Mouse (Mus musculus) hindbrain, embryonic 12.5 days (tissue): ENCODE data around the gene Fam219b. TPM values are rescaled to one million over a fixed set of nuclear protein-coding genes. Genes with fewer than 3 reads are reported as not detected.

ENCODE experiments used
- ATAC-seq: fragments of 200-750 bp; cut with Nextera tagmentation; 2 replicates; pipeline ENCODE4 v1.8.0; 2017; ENCODE audit warnings: moderate TSS enrichment; ENCODE audit not compliant: low FRiP score
- H3K27ac ChIP-seq: fragments of 300-500 bp; sonication (generic); 2 replicates; pipeline ENCODE4 v1.5.1; 2016; ENCODE audit warnings: mild to moderate bottlenecking
- H3K27me3 ChIP-seq: fragments of 300-500 bp; sonication (generic); 2 replicates; pipeline ENCODE4 v1.6.1; 2016; ENCODE audit warnings: mild to moderate bottlenecking
- H3K36me3 ChIP-seq: fragments of 300-500 bp; sonication (generic); 2 replicates; pipeline ENCODE4 v1.6.1; 2016; ENCODE audit warnings: mild to moderate bottlenecking
- H3K4me1 ChIP-seq: fragments of 300-500 bp; sonication (generic); 2 replicates; pipeline ENCODE4 v1.6.1; 2016
- H3K4me2 ChIP-seq: fragments of 300-500 bp; sonication (generic); replicated peaks from 2 replicates; pipeline ENCODE4 v1.6.1; 2016; ENCODE audit warnings: mild to moderate bottlenecking
- H3K4me3 ChIP-seq: fragments of 300-500 bp; sonication (generic); 2 replicates; pipeline ENCODE4 v1.5.1; 2016; ENCODE audit warnings: mild to moderate bottlenecking
- H3K9ac ChIP-seq: fragments of 300-500 bp; sonication (generic); 2 replicates; pipeline ENCODE4 v1.6.1; 2016; ENCODE audit warnings: mild to moderate bottlenecking, moderate library complexity
- H3K9me3 ChIP-seq: fragments of 300-500 bp; sonication (generic); replicated peaks from 2 replicates; pipeline ENCODE4 v1.6.1; 2016; ENCODE audit warnings: mild to moderate bottlenecking
- WGBS: fragments of 180-500 bp; shearing (Covaris S2); methylation state at CpG from one replicate; pipeline ENCODE4 v1.1.7; 2016; 5-methylcytosine and 5-hydroxymethylcytosine counted together
- polyA plus RNA-seq: library from polyadenylated mRNA; unstranded; fragments of >200 nt; fragmentation: Nextera tagmentation; extraction: Ambion mirVana; gene quantifications from 2 replicates; pipeline ENCODE4 v1.2.1, GENCODE M21; 2016

Fam219b gene
- polyA plus RNA-seq, 1 experiment from 2014 or later = 20.0 TPM

GRCm38 (mm10) chr9:57536362-57536761 is 966 bp upstream of the Fam219b start:
- H3K9me3 ChIP-seq = no peaks in the 10 kb centered on the region
- H3K27ac ChIP-seq = no peak overlapping the region
- H3K9ac ChIP-seq = no peak overlapping the region
- H3K4me3 ChIP-seq = no peak overlapping the region
- no peaks in the 10 kb centered on the region for H3K27me3 ChIP-seq
- peaks cover 18% of the 10 kb centered on the region for H3K4me1 ChIP-seq
- H3K36me3 ChIP-seq = peaks cover 49% of the 10 kb centered on the region
- ATAC-seq = no peak
- H3K4me2 ChIP-seq = peak overlapping the region; percentile 78
- 93% methylated on average over 5 of the region's 5 CpGs for WGBS

- WGBS = under 1% methylated on average over 16 of the region's 24 CpGs
- peak overlapping the region; percentile 92 for H3K27ac ChIP-seq
Observed at GRCm38 (mm10) chr9:57537728-57538181, 427 bp downstream of the Fam219b start.

GRCm38 (mm10) chr9:57539550-57539949 is 2.2 kb downstream of the Fam219b start:
- ATAC-seq = no peak
- H3K27ac ChIP-seq = no peak overlapping the region
- H3K4me1 ChIP-seq = peaks cover 18% of the 10 kb centered on the region
- no peak overlapping the region for H3K9ac ChIP-seq
- no peaks in the 10 kb centered on the region for H3K27me3 ChIP-seq
- H3K4me3 ChIP-seq = no peak overlapping the region
- peaks cover 49% of the 10 kb centered on the region for H3K36me3 ChIP-seq
- H3K4me2 ChIP-seq = no peak overlapping the region
- H3K9me3 ChIP-seq = no peaks in the 10 kb centered on the region
- 87% methylated on average over 2 of the region's 2 CpGs for WGBS

More at GRCm38 (mm10) chr9:57537728-57538181, 427 bp downstream of the Fam219b start:
- Histone ChIP-seq H3K4me3 (peak overlapping the region; percentile 84), H3K27me3 (no peaks in the 10 kb centered on the region), H3K36me3 (peaks cover 44% of the 10 kb centered on the region), H3K4me1 (peaks cover 18% of the 10 kb centered on the region), H3K9me3 (no peaks in the 10 kb centered on the region), H3K4me2 (peak overlapping the region; percentile 78), H3K9ac (peak overlapping the region; percentile 88)
- peak; percentile 78 for ATAC-seq

- no peak overlapping the region for H3K4me3 ChIP-seq
- no peak overlapping the region for H3K27ac ChIP-seq
- ATAC-seq = no peak
- H3K4me2 ChIP-seq = no peak overlapping the region
- 29% methylated on average over 1 of the region's 1 CpGs for WGBS
- H3K27me3 ChIP-seq = no peaks in the 10 kb centered on the region
- no peak overlapping the region for H3K9ac ChIP-seq
- H3K9me3 ChIP-seq = no peaks in the 10 kb centered on the region
- H3K4me1 ChIP-seq = peaks cover 18% of the 10 kb centered on the region
- peaks cover 61% of the 10 kb centered on the region for H3K36me3 ChIP-seq
Observed at GRCm38 (mm10) chr9:57541312-57541711, 4.0 kb downstream of the Fam219b start.

GRCm38 (mm10) chr9:57543951-57544350 is 6.6 kb downstream of the Fam219b start:
- Histone ChIP-seq H3K4me2 (no peak overlapping the region), H3K4me1 (peaks cover 2% of the 10 kb centered on the region), H3K4me3 (no peak overlapping the region), H3K36me3 (peaks cover 84% of the 10 kb centered on the region), H3K27ac (no peak overlapping the region), H3K9me3 (no peaks in the 10 kb centered on the region), H3K27me3 (no peaks in the 10 kb centered on the region), H3K9ac (no peak overlapping the region)
- ATAC-seq = no peak
- WGBS = 84% methylated on average over 3 of the region's 3 CpGs

- Histone ChIP-seq H3K9ac (no peak overlapping the region; the same call in 1 of the 2 replicates), H3K4me3 (no peak overlapping the region), H3K9me3 (no peaks in the 10 kb centered on the region), H3K27me3 (no peaks in the 10 kb centered on the region), H3K36me3 (peaks cover 79% of the 10 kb centered on the region), H3K4me2 (no peak overlapping the region), H3K4me1 (peaks cover 7% of the 10 kb centered on the region), H3K27ac (no peak overlapping the region)
- ATAC-seq = no peak
- WGBS = 88% methylated on average over 5 of the region's 5 CpGs
Observed at GRCm38 (mm10) chr9:57547287-57547686, 10.0 kb downstream of the Fam219b start.

GRCm38 (mm10) chr9:57547869-57548268 is 10.5 kb downstream of the Fam219b start:
- Histone ChIP-seq H3K4me2 (no peak overlapping the region), H3K4me3 (no peak overlapping the region), H3K9me3 (no peaks in the 10 kb centered on the region), H3K4me1 (peaks cover 7% of the 10 kb centered on the region), H3K36me3 (peaks cover 73% of the 10 kb centered on the region), H3K27me3 (no peaks in the 10 kb centered on the region), H3K27ac (no peak overlapping the region), H3K9ac (no peak overlapping the region)
- 93% methylated on average over 11 of the region's 11 CpGs for WGBS
- ATAC-seq = no peak

GRCm38 (mm10) chr9:57549186-57549585 is 11.9 kb downstream of the Fam219b start:
- no peak for ATAC-seq
- H3K27ac ChIP-seq = no peak overlapping the region
- H3K9ac ChIP-seq = no peak overlapping the region
- peaks cover 60% of the 10 kb centered on the region for H3K36me3 ChIP-seq
- H3K4me2 ChIP-seq = no peak overlapping the region
- peaks cover 7% of the 10 kb centered on the region for H3K4me1 ChIP-seq
- no peak overlapping the region for H3K4me3 ChIP-seq
- H3K27me3 ChIP-seq = no peaks in the 10 kb centered on the region
- no peaks in the 10 kb centered on the region for H3K9me3 ChIP-seq
- 98% methylated on average over 4 of the region's 4 CpGs for WGBS

GRCm38 (mm10) chr9:57550126-57550862 is 13.0 kb downstream of the Fam219b start:
- H3K4me2 ChIP-seq = no peak overlapping the region
- WGBS = 90% methylated on average over 11 of the region's 11 CpGs
- H3K9me3 ChIP-seq = no peaks in the 10 kb centered on the region
- peaks cover 13% of the 10 kb centered on the region for H3K4me1 ChIP-seq
- H3K9ac ChIP-seq = no peak overlapping the region
- peaks cover 49% of the 10 kb centered on the region for H3K36me3 ChIP-seq
- ATAC-seq = no peak
- no peak overlapping the region for H3K27ac ChIP-seq
- no peak overlapping the region for H3K4me3 ChIP-seq
- H3K27me3 ChIP-seq = no peaks in the 10 kb centered on the region

GRCm38 (mm10) chr9:57552139-57552887 is 15.0 kb downstream of the Fam219b start, which contains the start of gene Mpi:
TSS of gene Mpi (minus strand) at chr9:57552763.
- under 1% methylated on average over 28 of the region's 28 CpGs for WGBS
- no peaks in the 10 kb centered on the region for H3K9me3 ChIP-seq
- H3K9ac ChIP-seq = peak within 1 kb of the TSS; percentile 78
- peak within 1 kb of the TSS; percentile 76 for H3K4me2 ChIP-seq
- peak within 1 kb of the TSS; percentile 67 for H3K4me3 ChIP-seq
- peaks cover 31% of the 10 kb centered on the region for H3K36me3 ChIP-seq
- peak; percentile 75 for ATAC-seq
- no peaks in the 10 kb centered on the region for H3K27me3 ChIP-seq
- no peak within 1 kb of the TSS for H3K27ac ChIP-seq
- H3K4me1 ChIP-seq = peaks cover 13% of the 10 kb centered on the region

- Histone ChIP-seq H3K27me3 (no peaks in the 10 kb centered on the region), H3K9me3 (no peaks in the 10 kb centered on the region), H3K9ac (no peak overlapping the region), H3K27ac (no peak overlapping the region), H3K4me3 (no peak overlapping the region), H3K4me2 (no peak overlapping the region), H3K36me3 (peaks cover 23% of the 10 kb centered on the region), H3K4me1 (peaks cover 13% of the 10 kb centered on the region)
- no peak for ATAC-seq
- 69% methylated on average over 11 of the region's 11 CpGs for WGBS
Observed at GRCm38 (mm10) chr9:57553119-57553518, 15.8 kb downstream of the Fam219b start.

- Histone ChIP-seq H3K9me3 (no peaks in the 10 kb centered on the region), H3K36me3 (peaks cover 7% of the 10 kb centered on the region), H3K27ac (no peak overlapping the region), H3K4me3 (no peak overlapping the region), H3K9ac (no peak overlapping the region), H3K4me1 (peaks cover 13% of the 10 kb centered on the region), H3K4me2 (no peak overlapping the region), H3K27me3 (no peaks in the 10 kb centered on the region)
- ATAC-seq = no peak
- WGBS = 48% methylated on average over 3 of the region's 3 CpGs
Observed at GRCm38 (mm10) chr9:57554753-57555152, 17.4 kb downstream of the Fam219b start.
